Mouse (Mus musculus) kidney, postnatal 36 days (tissue): Measurements from ENCODE around the gene Gm45623.
A peak's percentile ranks its signal among the peaks of the same experiment; 100 is the strongest.

Experiments
- DNase-seq, 2 experiments: peaks; one replicate each; pipeline ENCODE4 v3.0.0; 2021 to 2022; ENCODE audit warnings: mixed read lengths in 2 of 2

Gene Gm45623

DNA sequence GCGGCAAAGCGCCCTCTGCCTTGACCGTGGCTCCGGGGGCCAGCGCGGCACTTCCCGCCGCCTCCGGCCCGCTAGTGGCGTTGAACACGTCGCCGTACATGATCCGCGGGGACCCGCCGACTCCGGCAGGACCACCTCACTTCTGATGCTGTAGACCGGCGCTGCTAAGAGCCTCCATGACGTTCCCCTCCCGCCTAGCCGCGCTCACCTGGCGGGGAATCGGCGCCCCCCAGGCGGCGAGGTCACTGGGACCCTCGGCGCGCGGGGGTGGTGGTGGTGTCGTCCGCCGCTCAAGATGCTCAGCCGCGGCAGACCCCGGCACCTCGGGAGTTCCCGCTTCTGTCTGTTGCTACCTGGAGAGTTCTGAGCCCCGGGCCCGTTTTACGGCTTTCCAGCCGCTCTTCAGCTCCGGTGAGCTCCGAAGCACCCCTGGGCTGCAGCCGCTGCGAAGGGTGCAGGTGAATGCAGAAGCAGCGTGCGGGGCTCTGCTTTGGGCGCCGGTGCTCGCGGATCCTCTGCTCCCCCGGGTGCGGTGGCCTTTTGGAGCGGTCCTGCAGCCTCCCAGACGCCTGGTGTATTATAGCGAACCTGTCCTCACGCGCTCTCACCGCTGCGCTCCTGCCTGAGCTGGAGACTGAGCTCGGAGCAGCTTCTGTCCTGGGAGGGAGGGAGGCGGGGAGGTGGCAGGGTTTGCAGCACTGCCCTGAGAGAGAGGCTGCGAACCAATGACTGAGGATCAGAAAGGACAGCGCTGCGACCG is at the start of gene Gm45623:
Gm45623 (minus strand) TSS at position 636 of the 760 bp plus-strand sequence.
- peak in 1 of 2 experiments; percentile 44 for DNase-seq

DNA sequence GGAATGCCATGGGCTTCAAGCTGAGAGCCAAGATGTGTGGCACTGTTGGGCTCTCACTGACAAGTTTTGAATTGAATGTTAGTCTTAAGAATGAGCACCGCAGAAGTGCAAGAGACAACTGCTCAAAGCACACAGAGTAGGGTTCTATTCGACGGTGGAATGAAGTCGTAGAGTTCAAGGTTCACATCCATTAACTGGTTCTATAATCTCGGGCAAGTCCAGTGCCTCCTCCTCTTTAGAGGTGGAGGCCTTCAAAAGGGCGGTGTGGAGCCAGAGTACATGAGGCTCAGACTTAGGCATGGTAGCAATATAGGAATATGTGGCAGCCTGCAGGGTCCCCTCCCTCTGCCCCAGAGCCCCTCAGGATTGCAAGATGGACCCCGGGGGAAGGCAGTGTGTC is 43.8 kb upstream of the Gm45623 start:
- DNase-seq, result no peak

DNA sequence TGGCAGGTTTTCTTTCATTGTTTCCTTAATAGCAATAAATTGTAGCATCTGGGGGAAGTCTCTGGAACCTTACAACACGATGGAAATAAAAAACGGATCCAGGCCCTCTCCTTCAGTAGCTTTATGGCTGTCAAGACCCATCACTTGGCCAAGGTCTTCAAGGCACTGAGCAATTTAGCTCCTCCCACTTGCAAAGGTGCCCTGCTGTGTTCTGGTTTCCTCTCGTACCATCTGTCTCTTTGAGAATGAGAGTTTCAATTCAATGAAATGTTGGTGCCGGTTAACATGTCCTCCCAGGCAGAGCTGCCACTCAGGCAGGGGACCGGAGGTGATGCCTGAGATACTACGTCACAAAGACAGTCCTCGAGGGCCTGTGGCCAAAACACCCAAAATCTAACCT is 41.9 kb upstream of the Gm45623 start:
- no peak for DNase-seq

DNA sequence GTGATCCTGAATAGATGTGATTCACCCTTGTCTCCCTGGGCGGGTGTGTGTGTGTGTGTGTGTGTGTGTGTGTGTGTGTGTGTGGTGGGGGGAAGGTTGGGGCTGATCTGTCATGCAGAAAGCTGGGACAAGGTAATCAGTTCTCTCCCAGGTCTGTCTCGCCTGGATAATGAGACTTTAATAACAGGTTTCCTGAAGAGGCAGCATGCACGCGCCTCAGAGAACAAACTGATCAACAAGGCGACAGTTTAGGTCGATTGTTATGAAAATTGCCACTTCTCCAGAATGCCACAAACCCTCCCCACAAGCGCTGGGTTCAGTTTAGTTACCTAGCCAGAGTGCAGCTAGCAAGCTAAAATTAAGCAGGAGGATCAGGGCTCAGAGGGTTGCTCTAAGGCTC is 40.8 kb upstream of the Gm45623 start:
- DNase-seq, result no peak

DNA sequence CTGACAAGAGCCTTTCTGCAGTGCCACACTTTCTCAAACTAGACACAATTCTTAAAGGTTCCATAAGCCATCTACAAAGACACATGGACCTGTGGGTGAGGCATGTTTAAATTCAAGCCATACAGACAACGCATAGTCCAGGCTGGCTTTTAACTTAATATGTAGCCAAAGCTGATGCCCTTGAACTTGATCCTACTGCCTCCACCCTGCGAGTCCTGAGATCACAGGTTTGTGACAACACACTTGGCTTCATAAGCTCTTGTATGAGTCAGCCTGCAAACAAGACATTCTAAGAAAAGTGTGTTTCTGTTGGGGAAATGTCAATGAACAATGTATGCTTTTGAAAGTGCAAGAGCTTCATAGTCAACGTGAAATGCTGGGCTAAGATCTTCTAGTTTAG is 39.2 kb upstream of the Gm45623 start:
- no peak for DNase-seq

DNA sequence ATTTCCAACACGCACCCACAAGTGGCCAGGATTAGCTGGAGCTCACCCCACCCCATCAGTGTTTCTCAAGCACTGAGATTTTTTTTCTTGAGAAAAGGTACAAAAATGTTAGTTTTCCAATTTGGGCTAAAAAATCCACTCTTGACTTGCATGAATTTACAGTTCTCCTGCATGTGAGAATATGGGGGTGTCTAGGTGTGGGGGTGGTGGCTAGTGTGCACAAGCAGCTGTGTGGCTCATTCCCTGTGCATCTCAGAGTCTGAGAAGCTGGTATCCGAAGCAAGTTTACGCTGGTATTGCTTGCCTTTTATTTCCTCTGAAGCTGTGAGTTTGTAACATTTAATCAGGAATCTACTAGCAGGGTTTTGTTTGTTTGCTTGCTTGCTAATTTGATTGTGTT is 37.1 kb upstream of the Gm45623 start:
- no peak for DNase-seq

DNA sequence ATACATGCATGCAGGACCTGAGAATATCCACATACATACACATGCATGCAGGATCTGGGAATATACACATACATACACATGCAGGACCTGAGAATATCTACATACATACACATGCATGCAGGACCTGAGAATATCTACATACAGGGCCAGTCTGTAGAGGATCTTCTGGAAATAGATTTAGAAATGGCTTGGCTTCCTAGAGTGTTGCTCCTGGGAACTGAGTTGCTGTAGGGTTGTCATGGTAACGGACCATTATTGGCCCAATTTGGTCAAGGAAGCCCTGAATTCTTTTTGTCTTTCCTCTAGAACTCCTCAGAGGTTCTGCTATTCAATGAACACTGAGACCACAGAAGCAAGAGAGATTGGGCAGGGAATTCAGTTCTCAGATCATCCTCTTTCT is 29.0 kb upstream of the Gm45623 start:
- DNase-seq, result no peak

DNA sequence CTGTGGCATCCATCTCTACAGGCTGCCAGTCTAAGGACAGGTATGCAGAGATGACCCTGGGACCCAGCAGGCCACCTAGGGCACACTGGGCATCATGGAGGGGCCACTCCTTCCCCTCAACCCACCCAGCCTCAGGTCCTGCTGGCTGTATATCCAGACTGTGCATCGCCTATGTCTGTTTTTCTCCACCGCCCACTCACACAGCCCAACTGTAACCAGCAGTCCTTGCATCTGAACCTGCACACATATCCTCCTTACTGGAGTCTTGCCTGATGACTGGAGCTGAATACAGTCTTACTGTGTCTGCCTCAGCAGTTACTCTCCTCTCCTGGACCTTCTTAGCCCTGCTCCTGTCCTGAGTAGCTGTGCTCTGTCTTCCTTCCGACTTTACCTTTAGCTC is 28.1 kb upstream of the Gm45623 start:
- no peak for DNase-seq

DNA sequence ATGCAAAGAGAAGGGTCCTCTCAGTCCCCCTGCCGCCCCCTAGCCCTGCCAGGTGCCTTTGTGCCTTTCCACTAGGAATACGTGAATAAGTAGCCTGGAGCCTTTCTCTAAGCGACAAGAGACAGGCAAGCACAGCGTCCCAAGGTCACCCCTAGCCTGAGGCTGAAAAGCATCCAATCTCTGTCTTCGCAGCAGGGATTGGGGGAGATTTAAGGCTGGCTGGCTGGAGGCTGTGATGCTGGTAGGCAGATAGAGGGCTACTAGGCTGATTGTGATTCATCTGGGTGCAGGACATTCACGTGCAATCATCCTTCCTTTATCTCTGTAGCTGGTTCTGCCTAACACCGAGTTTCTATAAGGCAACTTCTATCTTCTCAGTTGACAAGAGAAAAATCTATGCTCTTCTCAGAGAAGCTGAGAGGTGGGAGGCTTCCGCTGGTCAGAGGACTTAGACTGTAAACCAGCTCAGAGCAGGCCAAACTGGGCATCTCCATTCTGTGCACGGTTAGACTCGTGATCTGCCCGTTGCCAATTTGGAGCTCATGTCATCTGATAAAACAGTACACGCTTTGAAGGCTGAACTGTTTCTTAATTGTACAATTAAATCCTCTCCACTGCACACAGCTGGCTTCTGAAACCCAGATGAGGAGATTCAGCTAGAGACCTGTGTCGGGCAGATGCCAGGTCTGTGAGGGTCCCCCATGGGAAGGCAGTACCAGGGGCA is 27.3 kb upstream of the Gm45623 start:
- DNase-seq, result no peak

DNA sequence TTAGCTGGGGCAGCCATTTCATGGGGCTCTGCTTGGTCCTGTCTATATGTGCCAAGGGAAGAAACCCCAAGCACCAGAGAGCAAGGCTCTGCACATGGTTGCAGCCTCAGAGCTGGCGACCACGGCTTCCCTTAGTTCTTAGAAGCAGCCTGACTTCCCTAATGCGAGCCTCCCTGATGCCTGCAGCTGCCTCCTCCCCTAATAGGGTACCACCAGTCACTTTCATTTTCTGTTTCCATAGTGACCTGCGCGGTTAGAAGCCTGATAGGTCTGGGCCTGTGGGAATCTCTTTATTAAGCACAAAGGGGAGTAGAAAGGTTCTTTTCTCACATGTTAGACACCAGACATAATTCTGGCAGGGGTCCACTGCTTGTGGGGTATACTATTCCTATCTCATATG is 20.7 kb upstream of the Gm45623 start:
- no peak for DNase-seq

DNA sequence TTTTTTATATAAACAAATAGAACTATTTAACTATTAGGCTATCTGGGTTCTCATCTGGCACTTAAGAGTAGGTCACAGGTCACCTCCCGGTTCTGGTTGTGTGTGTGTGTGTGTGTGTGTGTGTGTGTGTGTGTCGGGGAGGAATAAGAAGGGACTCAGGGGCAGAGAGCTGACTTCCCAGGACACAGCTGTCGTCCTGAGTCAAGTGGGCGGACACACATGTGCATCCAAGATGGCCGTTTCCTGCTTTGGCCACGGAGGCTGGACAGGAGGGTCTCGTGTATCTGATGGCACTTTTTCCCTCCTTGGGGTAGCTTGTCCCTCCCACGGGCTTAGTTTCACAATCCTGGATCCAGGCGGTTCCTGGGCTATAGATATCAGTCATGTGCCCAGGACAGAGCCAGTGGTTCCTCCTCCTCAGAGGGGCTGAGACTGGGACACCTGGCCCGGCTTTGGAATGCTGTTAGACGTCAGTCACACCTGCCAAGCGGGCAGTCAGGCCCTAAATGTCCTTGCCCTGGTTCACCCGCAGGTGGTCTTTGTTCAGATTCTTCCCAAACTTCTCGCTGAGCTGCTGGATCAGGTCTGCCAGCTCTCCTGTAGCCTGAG is 19.7 kb upstream of the Gm45623 start:
- DNase-seq, result no peak

DNA sequence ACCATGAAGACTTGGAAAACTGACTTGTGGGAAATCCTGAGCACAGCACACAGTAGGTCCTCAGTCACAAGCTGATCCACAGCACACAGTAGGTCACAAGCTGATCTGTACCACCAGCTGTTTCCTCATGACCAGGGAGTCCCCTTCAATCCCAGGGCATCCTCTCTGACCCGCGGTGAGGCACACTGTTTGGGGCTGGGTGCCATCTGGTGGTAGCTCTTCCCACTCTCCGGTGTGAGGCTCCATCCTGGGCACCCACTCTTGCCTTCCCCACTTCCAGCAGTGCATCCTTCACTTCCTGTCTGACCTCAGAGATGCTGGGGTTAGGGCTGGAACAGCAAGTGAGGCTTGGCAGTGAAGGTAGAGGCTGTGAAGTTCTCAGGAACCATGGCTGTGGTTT is 19.0 kb upstream of the Gm45623 start:
- peak in 1 of 2 experiments; percentile 15 for DNase-seq

DNA sequence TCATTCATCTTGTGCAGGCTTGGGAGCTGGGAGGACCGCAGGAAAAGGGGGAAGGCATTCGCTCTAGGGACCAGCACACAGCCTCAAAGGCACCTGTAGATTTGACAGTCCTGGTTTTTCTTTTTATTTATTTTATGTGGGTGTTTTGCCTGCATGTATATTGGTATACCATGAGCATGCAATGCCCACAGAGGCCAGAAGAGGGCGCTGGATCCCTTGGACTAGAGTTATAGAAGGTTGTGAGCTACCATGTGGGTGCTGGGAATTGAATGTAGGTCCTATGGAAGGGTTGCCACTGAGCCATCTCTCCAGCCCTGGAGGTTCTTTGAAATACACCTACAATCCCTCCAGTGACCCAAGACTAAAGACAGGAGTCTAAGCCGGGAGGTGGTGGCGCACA is 17.2 kb upstream of the Gm45623 start:
- no peak for DNase-seq

DNA sequence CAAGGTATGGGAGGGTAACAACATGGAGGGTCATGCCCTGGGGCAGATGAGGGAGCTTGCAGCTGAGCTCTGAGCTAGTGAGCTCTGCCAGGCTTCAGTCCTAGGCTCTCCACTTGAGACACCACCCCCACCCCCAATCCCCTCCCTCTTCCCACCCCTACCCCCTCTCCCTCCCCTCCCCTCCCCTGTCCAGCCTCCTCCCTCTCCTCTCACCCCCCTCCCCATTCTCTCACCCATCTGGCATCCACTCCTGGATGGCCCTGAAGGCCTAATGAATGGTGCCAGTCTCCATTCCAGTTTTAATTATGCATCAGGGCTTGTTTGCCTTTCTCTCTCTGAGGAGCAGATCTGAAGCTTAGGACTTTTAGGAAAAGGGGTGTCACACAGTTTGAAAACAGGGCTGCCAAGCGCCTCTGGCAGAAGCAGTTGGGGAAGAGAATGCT is 16.5 kb upstream of the Gm45623 start:
- DNase-seq, result no peak

DNA sequence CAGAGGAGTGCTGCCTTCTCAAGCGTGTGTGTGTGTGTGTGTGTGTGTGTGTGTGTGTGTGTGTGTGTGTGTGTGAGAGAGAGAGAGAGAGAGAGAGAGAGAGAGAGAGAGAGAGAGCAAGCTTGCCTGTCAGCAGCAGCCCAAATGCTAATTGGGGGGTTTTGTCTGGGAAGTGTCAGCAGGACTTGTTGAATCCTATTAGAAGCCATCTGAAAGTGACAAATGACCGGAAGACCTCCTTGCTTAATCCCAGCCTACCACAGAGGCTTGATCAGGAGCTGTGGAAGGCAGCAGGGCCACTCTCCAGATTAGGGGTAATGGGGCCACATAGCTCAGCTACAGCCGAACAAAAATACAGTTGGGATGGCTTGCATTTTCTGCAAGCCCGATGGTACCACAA is 15.8 kb upstream of the Gm45623 start:
- DNase-seq, result no peak

DNA sequence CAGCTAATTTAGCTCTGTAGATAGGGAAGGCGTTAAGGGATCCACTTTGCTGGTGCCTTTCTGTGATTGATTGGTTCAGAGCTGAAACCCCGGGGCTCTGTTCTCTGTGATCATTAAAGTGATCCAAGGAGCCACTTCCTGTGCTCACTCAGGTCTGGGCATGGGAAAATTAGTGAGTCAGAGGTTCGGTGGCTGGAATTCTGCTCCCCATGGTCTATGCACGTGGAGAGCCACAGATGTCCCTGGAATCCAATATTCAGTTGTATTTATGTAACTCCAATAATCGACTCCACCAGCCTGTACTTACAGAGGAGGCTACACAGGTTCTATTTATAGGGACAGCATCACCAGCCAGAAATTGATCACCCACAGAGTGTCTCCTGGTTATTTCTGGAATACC is 12.6 kb upstream of the Gm45623 start:
- no peak for DNase-seq

DNA sequence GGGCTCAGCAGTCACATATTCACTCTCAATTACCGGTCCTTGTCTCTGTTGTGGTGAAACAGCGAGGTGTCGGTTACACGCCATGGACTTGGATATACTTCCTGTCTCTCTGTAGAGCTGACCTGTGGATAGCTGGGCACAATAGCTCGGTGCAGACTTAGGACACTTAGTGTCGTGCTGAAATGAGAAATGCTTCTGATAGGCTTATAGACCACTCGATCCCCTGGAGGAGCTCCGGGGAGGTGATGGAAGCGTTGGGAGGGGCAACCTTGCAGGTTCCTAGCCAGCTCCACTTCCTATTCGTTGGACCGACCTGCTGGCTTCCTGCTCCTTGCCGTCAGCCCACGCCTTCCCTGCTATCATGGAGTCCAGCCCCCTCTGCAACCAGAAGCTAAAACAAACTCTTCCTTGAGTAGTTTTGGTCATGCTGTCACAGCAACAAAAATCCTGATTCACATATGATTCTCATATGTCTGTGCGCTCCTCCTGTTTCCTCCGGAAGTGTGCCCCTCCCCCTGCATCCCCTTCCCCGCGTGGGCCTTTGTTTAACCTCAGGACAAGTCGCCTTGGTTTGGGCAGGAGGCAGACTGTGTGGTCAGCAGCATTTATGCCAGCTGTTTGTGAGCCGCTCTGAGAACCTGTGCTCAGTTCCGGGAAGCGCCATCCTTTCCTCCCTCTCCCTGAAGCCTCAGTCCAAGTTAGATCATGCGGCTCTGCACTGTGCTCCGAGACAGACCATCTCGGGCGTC is 11.8 kb upstream of the Gm45623 start:
- peak in 1 of 2 experiments; percentile 14 for DNase-seq

DNA sequence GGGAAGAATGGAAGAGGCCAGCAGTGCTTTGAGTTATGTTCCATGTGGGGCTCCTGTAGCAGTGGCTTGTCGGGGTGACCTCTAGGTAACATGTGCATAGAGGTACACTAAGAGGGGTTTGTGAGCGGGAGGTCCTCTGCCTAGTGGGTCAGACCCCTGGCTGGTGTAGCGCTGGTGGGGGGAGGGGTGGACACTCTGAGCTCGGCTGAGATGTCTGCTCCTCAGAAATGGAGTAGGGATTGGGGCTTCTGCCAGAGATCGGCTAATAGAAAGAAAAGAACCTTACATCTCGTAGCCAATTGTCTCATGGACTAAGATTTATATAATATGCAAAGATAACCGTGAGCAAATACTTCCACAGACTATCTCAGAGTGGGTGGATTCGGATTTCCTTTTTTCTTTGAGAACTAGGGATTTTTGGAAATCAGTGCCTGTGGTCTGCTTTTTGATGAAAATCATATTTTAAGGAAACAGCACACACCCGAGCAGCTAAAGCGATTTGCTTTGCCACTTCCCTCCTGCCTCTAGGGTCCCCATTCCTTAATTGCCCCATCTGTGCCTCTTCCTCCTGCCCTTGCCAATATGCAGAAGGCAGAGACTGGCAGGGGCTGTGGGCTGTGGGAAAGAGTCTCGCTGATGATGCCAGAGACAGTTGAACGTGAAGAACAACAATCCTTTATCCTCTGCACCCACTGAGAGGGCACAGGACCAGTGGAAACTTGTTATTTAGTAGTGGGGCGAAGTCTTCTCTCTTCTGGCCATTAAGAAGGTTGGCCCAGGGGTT is 9.0 kb upstream of the Gm45623 start:
- no peak for DNase-seq

DNA sequence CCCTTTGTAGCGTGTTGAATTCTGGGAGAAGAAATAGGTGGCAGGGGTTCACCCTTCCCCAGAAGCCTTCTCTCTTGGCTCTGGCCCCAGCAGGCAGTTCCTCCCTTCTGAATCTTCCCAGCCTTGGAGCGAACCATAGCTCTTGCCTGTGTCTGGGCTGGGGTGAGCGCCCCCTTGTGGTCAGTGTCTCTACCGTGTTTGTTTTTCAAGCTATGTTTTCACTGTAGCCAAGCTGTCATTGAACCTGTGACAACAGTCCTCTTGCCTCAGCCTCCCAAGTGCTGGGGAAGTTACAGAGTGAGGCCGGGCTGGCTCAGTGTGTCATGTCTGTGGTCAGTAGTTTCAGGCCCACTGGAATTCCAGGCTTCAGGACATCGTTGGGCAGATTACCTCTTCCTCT is 4.9 kb upstream of the Gm45623 start:
- DNase-seq, result peak; percentile 76 to 93

DNA sequence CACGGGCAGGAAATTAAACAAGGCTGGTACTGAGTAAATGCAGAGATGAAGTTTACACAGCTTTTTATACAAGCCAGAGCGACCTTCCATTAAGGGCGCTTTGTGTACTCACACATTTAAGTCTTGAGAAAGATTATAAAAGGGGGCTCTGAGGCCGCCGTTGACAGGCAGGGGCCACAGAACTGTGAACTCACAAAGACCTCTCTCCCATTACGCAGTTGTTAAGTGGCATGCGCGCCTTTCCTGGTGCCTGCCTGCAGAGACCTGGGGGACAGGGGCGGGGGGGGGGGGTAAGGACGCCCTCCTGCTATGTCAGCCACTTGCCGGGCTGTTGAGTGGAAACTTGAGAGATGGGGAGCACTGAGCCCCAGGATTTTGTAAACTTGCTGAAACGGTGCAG is 3.6 kb upstream of the Gm45623 start:
- no peak for DNase-seq

DNA sequence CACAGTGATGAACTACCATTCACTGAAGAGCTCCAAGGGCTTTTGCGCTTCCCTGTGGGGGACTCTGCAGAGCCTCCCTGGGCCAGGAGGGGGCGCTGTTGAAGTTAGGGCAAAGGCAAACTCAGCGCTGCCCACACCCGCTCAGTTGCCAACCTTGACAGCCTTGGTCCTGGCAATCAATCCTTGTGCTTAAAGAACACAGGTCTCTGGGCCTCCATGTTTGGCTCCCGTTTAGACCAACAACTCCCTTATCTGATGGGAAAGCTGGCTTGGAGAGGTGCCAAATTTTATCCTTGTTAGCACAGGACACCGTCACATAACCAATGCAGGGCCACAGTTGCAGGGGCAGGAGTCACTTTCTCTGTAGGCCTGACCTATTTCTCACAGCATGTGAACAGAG is 2.2 kb upstream of the Gm45623 start:
- peak; percentile 48 to 49 for DNase-seq

DNA sequence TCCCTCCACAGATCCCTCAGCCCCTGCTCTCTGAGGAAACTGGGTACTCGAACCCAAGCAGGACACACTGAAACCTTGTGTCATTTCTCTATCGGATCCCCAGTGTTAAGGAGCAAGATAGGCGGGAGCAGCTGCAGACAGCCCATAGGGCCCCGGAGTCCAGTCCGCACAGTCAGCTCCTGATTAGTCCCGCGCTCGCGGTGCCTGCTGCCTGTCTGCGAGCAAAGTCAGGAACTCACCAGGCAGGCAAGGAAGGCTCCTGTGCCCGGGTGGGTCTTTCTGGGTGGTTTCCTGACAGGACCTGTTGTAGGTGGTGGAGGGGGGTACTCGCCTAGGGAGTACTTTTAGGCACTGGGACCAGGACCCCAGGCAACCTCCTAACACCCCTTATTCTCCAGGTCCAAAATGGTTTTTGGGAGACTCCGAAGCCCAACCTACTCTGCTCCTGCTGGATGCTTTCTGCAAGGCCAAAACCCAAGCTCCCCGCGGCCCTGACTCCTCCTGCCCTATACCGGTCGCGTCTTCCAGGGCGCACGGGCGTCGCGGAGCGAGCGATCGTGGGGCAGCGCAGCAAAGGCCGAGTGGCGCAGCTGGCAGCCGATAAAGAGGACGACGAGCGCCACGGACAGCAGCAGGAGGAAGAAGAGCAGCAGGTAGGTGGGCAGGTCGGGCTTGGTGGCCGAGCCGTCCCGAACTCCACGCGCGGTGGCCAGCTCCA is 994 bp downstream of the Gm45623 start:
- peak in 1 of 2 experiments; percentile 19 for DNase-seq
